Mouse (Mus musculus) yolk sac, embryonic 10.5 days (tissue): ENCODE results near the gene Tktl1.
"Not testable (repeated sequence)": the region's sequence is repeated elsewhere in the genome, so short reads cannot be mapped to it uniquely, and the experiment has no call there.

Source experiments
- DNase-seq: peaks from one replicate; pipeline ENCODE4 v3.0.0-alpha.2; 2017; ENCODE audit warnings: low spot score

The Tktl1 gene

DNA sequence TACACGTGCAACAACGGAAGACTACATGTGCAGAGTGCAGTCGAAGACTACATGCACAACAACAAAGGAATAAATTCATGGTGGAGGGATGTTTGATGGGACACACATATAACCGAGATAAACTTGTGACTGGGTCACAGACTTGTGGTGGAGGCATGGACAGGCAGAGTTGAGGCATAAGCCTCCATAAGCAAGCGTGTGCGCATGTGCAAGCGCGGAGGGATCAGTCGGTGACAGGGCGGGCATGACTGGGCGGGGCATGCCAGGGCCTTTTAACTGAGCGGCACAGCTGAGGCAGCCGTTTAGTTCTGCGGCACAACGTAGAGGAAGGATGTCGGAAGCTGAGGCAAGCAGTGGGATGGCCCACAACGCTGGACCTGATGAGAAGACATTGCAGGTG is at the start of gene Tktl1:
Gene Tktl1, plus strand, starts transcription at position 301 of the 400 bp plus-strand sequence.
- no peak for DNase-seq

DNA sequence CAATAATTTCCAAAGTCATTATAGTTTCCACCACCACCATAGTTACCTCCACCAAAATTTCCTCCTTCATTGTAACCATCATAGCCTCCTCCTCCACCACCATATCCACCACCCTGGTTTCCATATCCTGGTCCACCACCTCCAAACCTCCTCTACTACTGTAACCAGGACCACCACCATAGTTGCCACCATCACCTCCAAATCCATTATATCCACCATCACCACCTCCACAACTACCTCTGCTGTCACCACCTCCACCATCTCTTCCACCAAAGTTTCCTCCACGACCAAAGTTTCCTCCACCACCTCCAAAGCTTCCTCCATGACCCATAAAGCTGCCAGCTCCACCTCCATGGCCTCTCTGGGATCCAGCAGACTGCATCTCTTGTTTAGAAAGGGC is 41.8 kb upstream of the Tktl1 start, which contains the start of gene Mecp2:
Gene Mecp2, minus strand, starts transcription at position 101 of the 400 bp plus-strand sequence.
- DNase-seq, result not testable (repeated sequence)

DNA sequence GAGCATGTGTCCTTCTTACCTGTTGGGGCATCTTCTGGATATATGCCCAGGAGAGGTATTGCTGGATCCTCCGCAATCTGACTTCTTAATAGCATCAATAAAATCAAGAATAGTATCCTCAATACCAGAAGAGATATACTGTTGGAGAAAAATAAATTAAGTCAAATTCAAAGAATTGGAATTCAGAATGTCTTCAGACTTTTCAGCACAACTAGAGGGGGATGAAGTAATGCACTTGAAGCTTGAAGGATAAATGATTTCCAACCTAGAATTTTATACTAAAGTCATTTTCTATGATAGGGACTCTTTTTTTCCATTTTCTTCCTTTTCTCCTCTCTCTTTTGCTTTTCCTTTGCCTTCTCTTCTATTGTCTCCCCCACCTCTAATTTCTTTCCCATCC is 9.3 kb upstream of the Tktl1 start, which contains the start of gene Tex28:
Gene Tex28, minus strand, starts transcription at position 101 of the 400 bp plus-strand sequence.
- no peak for DNase-seq

DNA sequence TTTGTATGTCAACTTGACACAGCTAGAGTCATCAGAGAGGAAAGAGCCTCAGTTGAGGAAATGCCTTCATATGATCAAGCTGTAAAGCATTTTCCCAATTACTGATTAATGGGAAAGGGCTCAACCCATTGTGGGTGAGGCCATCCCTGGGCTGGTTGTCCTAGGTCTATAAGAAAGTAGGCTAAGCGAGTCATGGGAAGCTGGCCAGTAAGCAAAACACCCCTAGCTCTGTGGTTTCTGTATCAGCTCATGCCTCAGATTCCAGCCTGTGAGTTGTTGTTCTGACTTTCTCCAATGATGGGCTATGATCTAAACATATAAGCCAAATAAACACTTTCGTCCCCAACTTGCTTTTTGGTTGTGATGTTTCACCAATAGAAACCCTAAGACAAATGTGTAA is 26.5 kb downstream of the Tktl1 start:
- no peak for DNase-seq

- no peak for DNase-seq
Observed at GRCm38 (mm10) chrX:74218496-74218895, 41.4 kb downstream of the Tktl1 start.

DNA sequence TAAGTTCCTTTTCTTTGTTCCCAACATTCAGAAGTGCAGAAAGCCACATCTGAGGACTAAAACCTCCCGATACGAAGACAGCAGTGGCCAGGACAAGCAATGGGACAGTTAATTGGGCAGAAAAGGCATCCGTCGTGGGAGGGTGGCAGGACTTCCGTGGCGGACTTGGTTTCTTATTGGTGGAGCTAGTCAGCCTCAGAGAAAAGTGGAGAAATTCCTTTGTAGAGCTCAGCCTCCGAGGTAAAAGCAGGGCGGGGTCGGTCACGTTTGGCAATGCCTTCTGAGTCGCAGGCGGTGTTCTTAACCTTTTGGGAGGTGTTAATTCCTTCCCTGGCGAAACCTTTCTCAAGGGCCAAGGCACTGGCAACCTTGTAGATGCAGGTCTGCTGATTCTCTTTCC is 42.4 kb downstream of the Tktl1 start:
- DNase-seq, result no peak

DNA sequence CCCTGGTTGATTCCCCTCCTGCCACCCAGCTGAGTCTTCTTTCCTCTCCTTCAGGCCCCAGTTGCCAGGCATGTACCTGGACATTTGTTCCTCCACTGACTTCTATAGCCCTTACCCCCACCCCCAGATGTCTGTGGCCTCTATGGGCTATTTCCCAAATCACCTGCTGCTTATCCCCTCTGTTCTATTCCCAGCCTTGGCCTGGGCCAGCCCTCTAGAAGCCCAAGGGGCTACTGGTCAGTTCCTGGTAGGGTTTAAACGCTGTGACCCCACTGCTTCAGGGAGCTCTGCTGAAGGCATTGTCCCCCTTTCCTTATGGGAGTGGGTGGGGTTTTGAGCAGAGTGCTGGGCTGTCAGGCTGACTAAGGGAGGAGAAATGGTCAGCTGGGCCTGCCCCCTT is 43.0 kb downstream of the Tktl1 start:
- DNase-seq, result not testable (repeated sequence)

DNA sequence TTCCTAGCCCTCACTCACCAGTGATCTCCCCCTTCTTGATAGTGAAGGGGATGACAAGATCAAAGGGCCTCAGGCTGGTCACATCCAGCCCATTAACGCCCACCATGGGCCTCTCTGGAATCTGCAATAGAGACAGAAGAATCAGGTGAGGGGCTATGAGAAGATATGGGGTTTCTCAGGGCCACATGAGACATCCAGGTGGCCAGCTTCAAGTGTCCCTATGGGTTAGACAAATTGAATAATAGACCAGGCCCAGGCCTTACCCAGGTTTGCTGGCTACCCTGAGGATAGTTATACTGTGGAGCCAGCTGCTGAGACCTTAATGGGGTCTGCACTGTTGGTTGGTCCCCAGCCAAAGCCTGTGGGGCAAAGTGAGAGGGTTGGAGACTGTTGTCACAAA is 53.0 kb downstream of the Tktl1 start:
- DNase-seq, result no peak

- no peak for DNase-seq
Observed at GRCm38 (mm10) chrX:74233196-74233595, 56.1 kb downstream of the Tktl1 start.

DNA sequence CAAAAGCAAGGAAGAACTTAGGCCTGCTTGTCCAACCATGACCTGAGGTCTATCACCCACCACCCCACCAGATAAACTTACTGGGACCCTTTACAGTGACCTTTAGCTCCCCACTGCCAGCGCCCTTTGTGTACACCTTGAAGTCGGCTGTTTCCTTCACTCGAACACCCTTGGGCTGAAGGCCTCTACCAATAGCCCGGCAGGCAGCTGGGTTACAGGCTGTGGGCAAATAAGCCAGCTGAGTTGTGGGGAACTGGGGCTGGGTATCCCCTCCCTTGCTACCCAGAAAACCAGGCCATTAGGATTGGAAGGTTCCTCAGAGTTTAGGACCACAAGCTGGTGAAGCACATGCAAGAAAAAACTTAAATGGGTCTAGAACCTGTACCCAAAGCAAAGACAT is 63.3 kb downstream of the Tktl1 start:
- no peak for DNase-seq

- no peak for DNase-seq
Observed at GRCm38 (mm10) chrX:74243396-74243795, 66.3 kb downstream of the Tktl1 start.

GRCm38 (mm10) chrX:74243807-74244206 is 66.7 kb downstream of the Tktl1 start:
- no peak for DNase-seq

- peak; percentile 66 for DNase-seq
Observed at GRCm38 (mm10) chrX:74244614-74245083, 67.6 kb downstream of the Tktl1 start.

GRCm38 (mm10) chrX:74245107-74245506 is 68.0 kb downstream of the Tktl1 start:
- no peak for DNase-seq

GRCm38 (mm10) chrX:74245687-74246086 is 68.6 kb downstream of the Tktl1 start:
- peak; percentile 43 for DNase-seq

- DNase-seq, result peak; percentile 88
Observed at GRCm38 (mm10) chrX:74246213-74246681, 69.2 kb downstream of the Tktl1 start.

- no peak for DNase-seq
Observed at GRCm38 (mm10) chrX:74246693-74247092, 69.6 kb downstream of the Tktl1 start.

DNA sequence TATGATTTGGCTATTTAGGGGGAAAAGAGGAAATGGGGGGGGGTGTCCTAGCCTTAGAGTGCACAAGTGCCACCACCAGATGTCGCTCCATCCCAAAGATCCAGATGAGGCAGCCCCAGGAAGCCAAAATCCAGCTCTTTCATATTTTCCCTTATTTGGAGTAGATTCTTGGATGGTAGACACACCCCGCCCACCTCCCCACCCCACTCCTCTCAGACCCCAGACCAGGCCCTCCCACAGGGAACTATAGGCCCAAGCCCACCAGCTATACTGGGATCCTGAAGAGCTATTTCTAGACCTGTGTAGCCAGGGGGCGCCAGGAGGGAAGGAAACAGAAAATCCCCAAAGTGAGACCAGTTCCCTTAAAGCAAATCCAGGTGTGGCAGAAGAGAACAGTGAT is 71.6 kb downstream of the Tktl1 start:
- DNase-seq, result peak; percentile 46

DNA sequence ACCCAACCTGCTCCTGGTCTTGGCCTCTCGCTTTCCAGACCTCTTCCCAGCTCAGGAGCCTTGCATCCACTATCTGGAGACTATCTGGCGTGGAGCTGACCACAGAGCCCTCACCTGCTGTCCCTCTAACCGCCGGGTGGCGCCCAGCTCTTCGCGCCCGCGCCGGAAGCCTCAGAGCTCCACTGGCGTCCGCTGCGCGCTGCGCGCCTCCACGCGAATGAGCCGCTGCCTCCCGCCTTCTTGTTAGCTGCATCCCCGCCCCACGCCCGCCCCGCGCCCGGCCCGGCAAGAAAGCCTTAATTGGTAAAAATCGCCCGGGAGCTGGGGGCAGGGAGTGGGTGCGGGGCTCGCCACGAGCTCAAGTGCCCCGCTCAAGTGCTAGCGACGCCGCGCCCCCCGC is 72.6 kb downstream of the Tktl1 start, which contains the start of gene Flna:
Gene Flna, minus strand, starts transcription at position 206 of the 400 bp plus-strand sequence.
- peak; percentile 27 for DNase-seq

DNA sequence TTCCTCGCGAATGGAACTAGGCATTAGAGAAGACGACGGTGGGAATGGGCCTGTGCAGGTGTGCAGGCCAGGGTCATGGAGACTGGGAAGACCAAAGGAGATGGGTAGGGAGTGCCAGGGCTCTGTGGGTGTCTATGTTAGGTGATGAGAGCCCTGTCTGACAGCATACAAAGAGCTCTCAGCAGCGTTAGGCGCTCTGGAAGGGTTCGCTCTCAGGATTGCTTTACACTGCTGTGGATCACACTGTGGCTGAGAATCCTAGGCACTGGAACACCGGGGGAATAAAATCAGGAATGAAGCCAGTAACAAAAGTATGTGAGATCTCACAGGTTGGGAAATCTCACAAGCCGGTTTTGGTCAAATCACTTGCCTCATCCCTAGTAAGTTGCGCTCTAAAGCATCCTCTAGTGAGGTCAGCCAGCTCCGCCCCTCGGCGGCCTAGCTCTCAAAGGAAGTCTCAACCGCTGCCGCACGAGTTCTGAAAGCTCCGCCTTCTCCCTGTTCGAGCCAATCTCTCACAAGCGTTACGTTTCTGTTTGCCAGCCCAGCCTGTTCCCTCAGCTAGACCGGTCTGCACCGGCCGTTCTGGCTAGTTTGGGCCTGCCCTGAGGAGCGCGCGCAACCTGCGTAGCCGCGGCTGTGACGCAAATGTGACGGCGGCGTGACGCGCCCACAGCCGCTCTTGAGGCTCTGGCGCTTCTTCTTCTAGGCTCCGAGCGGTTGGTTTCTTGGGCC is 77.3 kb downstream of the Tktl1 start, which contains the start of gene Emd:
Gene Emd, plus strand, starts transcription at position 535 of the 735 bp plus-strand sequence.
- DNase-seq, result peak; percentile 91

GRCm38 (mm10) chrX:74254888-74255565 is 78.0 kb downstream of the Tktl1 start:
- no peak for DNase-seq

- no peak for DNase-seq
Observed at GRCm38 (mm10) chrX:74257746-74258145, 80.7 kb downstream of the Tktl1 start.
